Mouse (Mus musculus): Measurements from ENCODE around the gene Rgl3.
A peak's percentile ranks its signal among the peaks of the same experiment; 100 is the strongest.

The Rgl3 gene

GRCm38 (mm10) chr9:21989230-21990110 lies at the start of gene Rgl3:
Gene Rgl3, minus strand, starts transcription at chr9:21989446.
- peak; percentile 66 for DNase-seq (ENCODE audit: low spot score)

DNA sequence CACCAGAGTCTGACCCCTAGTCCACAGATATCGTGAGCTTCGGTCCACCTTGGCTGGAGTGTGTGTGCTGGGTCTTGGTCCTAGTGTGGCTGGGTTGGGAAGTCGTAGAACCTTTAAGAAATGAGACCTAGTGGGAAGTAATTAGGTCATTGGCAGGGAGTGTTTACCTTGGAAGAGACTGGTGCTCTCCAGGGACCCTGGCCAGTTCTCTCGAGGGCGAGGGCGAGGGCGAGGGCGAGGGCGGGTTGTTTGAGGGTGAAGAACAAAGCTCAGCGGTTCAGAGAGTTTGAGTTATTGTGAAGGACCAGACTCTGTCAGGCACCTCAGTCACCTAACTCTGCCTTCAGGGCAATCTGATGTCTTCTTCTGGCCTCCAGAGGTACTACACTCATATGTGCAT lies 48.6 kb upstream of the Rgl3 start:
- no peak for DNase-seq (ENCODE audit: low spot score)

DNA sequence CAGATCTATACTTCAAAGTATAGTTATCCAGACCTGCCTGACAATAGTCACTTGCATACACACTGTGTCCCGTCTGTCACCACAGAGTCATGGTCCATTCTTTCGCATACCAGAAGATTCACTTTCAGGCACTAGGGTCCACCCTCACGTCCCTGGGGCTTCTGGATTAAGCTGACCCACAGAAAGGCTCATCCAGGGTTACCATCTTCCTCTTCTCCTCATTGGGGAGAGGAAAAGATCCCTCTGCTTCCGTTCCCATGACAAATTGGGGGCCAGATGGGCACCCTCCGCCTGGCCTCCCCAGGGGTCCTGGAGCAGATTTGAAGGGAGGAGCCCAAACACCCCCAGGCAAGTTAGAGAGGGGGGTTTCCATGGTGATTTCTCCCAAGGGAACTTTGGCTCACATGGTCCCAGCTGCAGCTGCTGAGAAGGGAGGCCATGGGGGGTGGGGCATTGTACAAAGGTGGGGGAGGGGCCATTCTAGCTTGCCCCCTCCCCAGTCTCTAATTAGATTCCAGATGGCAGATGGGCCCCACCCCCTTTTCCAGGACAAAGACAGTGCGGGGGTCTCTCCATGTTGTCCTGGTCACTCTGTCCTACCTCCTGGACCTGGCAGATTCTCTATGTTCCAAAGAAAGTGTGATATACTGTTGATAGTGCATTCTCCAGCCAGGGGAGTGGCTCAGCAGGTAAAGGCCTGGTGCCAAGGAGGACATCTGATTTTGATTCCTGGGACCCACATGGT lies 46.2 kb upstream of the Rgl3 start:
- DNase-seq (ENCODE audit: low spot score), result peak; percentile 63

DNA sequence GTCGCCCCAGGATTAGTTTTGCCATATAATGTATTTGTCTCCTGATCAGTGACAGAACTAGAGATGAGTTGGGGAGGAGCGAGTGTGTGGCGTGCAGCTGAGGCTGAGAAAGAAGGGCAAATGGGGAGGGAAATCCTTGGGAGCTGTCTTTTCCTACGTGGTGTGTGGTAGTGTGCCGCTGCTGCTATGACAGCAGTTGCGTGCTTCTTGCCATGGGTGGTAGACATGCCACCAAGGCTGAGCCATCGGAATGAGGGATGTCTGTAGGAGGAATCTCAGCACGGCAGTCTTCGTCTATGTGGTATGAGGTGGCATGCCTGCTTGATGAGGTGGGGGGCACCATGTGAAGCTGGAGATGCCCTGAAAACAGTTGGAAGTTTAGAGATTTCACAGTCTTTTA lies 41.1 kb upstream of the Rgl3 start:
- DNase-seq (ENCODE audit: low spot score), result no peak

GRCm38 (mm10) chr9:22028467-22028866 lies 39.2 kb upstream of the Rgl3 start:
- peak; percentile 79 for DNase-seq (ENCODE audit: low spot score)

GRCm38 (mm10) chr9:22024592-22024991 lies 35.3 kb upstream of the Rgl3 start:
- peak; percentile 50 for DNase-seq (ENCODE audit: low spot score)

DNA sequence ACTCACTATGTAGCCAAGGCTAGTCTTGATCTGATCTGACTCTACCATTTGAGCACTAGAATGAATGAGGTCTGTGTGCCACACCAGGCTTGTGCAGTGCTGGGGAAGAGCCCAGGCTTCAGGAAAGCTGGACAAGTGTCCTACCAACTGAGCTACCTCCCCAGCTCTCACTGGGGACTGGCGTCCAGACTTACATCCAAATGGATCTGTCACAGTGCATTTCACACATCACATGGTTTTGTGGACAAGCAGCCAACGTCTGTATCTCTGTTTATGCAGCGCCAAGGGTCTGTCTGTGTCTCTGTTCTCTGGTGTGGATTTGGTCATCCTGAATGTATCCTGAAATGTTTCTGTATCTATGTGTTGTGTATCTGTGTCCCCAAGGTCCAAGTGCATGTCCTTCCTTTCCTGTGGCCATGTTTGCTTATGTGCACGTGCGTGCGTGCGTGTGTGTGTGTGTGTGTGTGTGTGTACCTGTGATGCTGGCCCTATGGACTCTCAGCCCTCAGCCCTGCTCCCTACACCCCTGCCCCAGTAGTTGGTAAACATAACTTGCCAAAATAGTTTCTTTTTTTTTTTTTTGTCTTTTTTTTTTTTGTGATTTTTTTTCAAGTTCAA lies 28.1 kb upstream of the Rgl3 start:
- no peak for DNase-seq (ENCODE audit: low spot score)

- no peak for DNase-seq (ENCODE audit: low spot score)
Observed at GRCm38 (mm10) chr9:22016245-22016644, 27.0 kb upstream of the Rgl3 start.

DNA sequence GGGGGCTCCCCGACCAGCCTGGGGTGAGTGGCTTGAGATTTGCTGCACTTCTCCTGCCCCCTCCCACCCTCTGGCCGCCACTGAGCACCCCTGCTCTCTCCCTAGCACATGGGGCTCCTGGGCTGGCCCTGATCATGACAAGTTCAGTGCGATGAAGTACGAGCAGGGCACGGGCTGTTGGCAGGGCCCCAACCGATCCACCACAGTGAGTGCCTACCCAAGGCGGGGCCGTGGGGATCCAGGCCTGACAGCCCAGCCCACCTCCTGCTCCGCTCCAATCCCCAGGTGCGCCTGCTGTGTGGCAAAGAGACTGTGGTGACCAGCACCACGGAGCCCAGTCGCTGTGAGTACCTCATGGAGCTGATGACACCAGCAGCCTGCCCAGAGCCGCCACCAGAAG lies 23.5 kb upstream of the Rgl3 start:
- no peak for DNase-seq (ENCODE audit: low spot score)

- no peak for DNase-seq (ENCODE audit: low spot score)
Observed at GRCm38 (mm10) chr9:22011055-22011454, 21.8 kb upstream of the Rgl3 start.

DNA sequence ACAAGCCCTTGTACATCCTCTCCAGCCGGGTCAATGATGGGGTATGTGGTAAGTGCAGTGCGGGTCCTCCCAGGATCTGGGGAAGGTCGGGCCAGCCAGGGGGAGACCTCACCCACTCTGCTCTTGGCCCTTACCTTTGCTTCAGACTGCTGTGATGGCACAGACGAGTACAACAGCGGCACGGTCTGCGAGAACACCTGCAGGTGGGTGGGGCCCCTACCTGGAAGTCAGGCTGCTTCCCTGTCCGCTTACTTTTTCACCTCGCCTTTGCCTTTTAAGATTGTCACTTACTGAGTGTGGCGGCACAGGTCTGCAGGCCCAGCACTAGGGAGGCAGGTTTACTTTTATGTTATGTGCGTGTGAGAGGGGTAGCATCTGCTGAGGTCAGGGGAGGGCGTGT lies 15.3 kb upstream of the Rgl3 start:
- DNase-seq (ENCODE audit: low spot score), result no peak

DNA sequence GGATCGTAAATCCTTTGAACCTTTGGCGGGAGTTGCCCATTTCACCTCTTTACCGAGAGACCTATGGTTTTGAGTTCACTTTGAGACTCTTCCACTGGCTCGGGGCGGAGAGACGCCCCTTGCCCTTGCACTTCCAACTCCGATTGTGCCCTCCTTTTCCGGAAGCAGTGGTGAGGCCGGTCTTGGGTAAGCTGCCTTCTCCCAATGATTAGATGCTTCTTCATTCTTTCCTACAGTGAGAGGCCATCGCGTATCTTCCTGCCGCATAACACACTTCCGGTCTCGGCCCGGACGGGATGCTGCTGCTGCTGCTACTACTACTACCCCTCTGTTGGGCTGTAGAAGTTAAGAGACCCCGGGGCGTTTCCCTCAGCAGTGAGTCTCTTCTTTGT lies 13.9 kb upstream of the Rgl3 start:
- DNase-seq (ENCODE audit: low spot score), result peak; percentile 64

- DNase-seq (ENCODE audit: low spot score), result peak; percentile 100
Observed at GRCm38 (mm10) chr9:22002194-22003162, 13.2 kb upstream of the Rgl3 start, which contains the start of the genes Ccdc151 and Prkcsh. Gene Ccdc151, minus strand, starts transcription at chr9:22002634. Gene Prkcsh, plus strand, starts transcription at chr9:22002806.

GRCm38 (mm10) chr9:22001633-22002032 lies 12.4 kb upstream of the Rgl3 start:
- no peak for DNase-seq (ENCODE audit: low spot score)

- no peak for DNase-seq (ENCODE audit: low spot score)
Observed at GRCm38 (mm10) chr9:22000296-22000695, 11.1 kb upstream of the Rgl3 start.

GRCm38 (mm10) chr9:21996178-21996867 lies 7.1 kb upstream of the Rgl3 start:
- DNase-seq (ENCODE audit: low spot score), result no peak

- DNase-seq (ENCODE audit: low spot score), result no peak
Observed at GRCm38 (mm10) chr9:21992227-21992626, 3.0 kb upstream of the Rgl3 start.

- DNase-seq (ENCODE audit: low spot score), result peak; percentile 40
Observed at GRCm38 (mm10) chr9:21988421-21989101, 685 bp downstream of the Rgl3 start.

DNA sequence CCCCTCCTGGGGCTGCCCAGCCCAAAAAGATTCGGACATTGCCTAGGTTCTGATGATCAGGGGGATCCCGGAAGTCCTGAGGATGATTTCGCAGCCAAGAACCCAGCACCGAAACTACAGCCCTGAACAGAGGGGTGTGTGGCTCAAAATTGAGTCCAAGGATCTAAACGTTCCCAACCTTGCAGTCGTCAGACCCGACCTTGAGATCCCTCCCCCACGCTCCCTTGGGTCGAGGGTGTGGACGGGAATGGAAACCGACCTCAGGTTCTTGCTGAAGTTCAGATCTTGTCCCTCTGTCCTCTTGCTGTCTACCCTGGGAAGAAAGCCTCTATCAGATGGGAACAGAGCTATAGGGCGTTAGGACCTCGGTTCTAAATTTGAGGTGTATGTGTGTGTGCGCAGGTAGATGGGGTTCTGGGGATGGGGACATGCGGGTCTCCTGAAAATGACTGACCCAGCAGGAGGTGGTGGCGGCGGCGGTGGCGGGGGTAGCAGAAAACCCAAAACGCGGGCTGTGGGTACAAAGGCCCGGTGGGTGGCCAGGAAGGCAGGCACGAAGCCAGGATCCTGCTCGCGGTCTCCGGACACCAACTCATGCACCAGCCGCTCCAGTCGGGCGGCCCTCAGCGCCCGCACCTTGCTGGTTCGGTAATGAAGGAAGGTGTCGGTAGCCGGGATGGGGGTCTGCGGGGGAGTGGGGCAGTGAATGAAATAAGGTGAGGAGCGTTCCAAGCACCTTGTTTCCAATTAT lies 1.5 kb downstream of the Rgl3 start:
- DNase-seq (ENCODE audit: low spot score), result no peak

GRCm38 (mm10) chr9:21983911-21984310 lies 5.3 kb downstream of the Rgl3 start:
- DNase-seq (ENCODE audit: low spot score), result no peak

Measured in embryo, embryonic 10.5 days (tissue).